Mouse (Mus musculus) kidney, embryonic 14.5 days (tissue): ENCODE measurements around the gene Zpr1. TPM values are rescaled to one million over a fixed set of nuclear protein-coding genes. Genes with fewer than 3 reads are reported as not detected.
"Not testable (repeated sequence)": the region's sequence is repeated elsewhere in the genome, so short reads cannot be mapped to it uniquely, and the experiment has no call there.

ENCODE experiments used
- ATAC-seq: fragments of 200-750 bp; cut with Nextera tagmentation; 2 replicates; pipeline ENCODE4 v1.8.0; 2017; ENCODE audit warnings: moderate number of reproducible peaks, mild to moderate bottlenecking, moderate TSS enrichment, moderate library complexity; ENCODE audit not compliant: low FRiP score, low TSS enrichment
- H3K27ac ChIP-seq: fragments of 300-500 bp; sonication (generic); 2 replicates; pipeline ENCODE4 v1.5.1; 2014; ENCODE audit warnings: low read depth, mild to moderate bottlenecking, low read length, moderate library complexity, mixed read lengths
- H3K27me3 ChIP-seq: fragments of 300-500 bp; sonication (generic); 2 replicates; pipeline ENCODE4 v1.6.1; 2014; ENCODE audit warnings: mild to moderate bottlenecking, low read length; ENCODE audit not compliant: control insufficient read depth, insufficient read depth
- H3K36me3 ChIP-seq: fragments of 300-500 bp; sonication (generic); 2 replicates; pipeline ENCODE4 v1.6.1; 2014; ENCODE audit warnings: low read length, mixed read lengths; ENCODE audit not compliant: control insufficient read depth, insufficient read depth
- H3K4me1 ChIP-seq: fragments of 300-500 bp; sonication (generic); 2 replicates; pipeline ENCODE4 v1.6.1; 2014; ENCODE audit warnings: low read length, mixed read lengths; ENCODE audit not compliant: control insufficient read depth, insufficient read depth
- H3K4me2 ChIP-seq: fragments of 300-500 bp; sonication (generic); replicated peaks from 2 replicates; pipeline ENCODE4 v1.6.1; 2014; ENCODE audit warnings: low read depth, mild to moderate bottlenecking, low read length
- H3K4me3 ChIP-seq: fragments of 300-500 bp; sonication (generic); 2 replicates; pipeline ENCODE4 v1.5.1; 2014; ENCODE audit warnings: mild to moderate bottlenecking, low read length
- H3K9ac ChIP-seq: fragments of 300-500 bp; sonication (generic); 2 replicates; pipeline ENCODE4 v1.6.1; 2014; ENCODE audit warnings: low read depth, mild to moderate bottlenecking, low read length, moderate library complexity
- H3K9me3 ChIP-seq: fragments of 300-500 bp; sonication (generic); 2 replicates; pipeline ENCODE4 v1.6.1; 2016; ENCODE audit warnings: low read length; ENCODE audit not compliant: control insufficient read depth
- WGBS: fragments of 180-500 bp; shearing (Covaris S2); extraction: QIAGEN DNeasy Blood & Tissue Kit; methylation state at CpG from one replicate; pipeline ENCODE4 v1.1.7; 2014; 5-methylcytosine and 5-hydroxymethylcytosine counted together
- polyA plus RNA-seq: library from polyadenylated mRNA; unstranded; fragments of >200 nt; fragmentation: Nextera tagmentation; extraction: Ambion mirVana; gene quantifications from 2 replicates; pipeline ENCODE4 v1.2.1, GENCODE M21; 2014

Zpr1 gene
- polyA plus RNA-seq, 1 experiment from 2014 or later: 64.2 TPM

- Histone ChIP-seq H3K9ac (no peak overlapping the region), H3K4me3 (no peak overlapping the region), H3K9me3 (no peaks in the 10 kb centered on the region), H3K4me2 (no peak overlapping the region), H3K27me3 (no peaks in the 10 kb centered on the region; the same call in 1 of the 2 replicates), H3K36me3 (no peaks in the 10 kb centered on the region), H3K4me1 (peaks cover 12% of the 10 kb centered on the region; the same call in 1 of the 2 replicates), H3K27ac (no peak overlapping the region)
- no peak for ATAC-seq
- WGBS: 72% methylated on average over 8 of the region's 8 CpGs
Measured at GRCm38 (mm10) chr9:46316909-46317308, 44.0 kb downstream of the Zpr1 start.

- 90% methylated on average over 3 of the region's 3 CpGs for WGBS
- no peaks in the 10 kb centered on the region; the same call in 1 of the 2 replicates for H3K27me3 ChIP-seq
Measured at GRCm38 (mm10) chr9:46317957-46318356, 45.1 kb downstream of the Zpr1 start.

GRCm38 (mm10) chr9:46319886-46320285, 47.0 kb downstream of the Zpr1 start, which contains the start of gene 4931429L15Rik:
TSS of gene 4931429L15Rik (minus strand) at chr9:46319986.
- H3K4me3 ChIP-seq, H3K4me2 ChIP-seq, H3K4me1 ChIP-seq, ATAC-seq, H3K9ac ChIP-seq, H3K27ac ChIP-seq, H3K36me3 ChIP-seq, H3K9me3 ChIP-seq, H3K27me3 ChIP-seq: not testable (repeated sequence)
- 74% methylated on average over 6 of the region's 6 CpGs for WGBS

More at GRCm38 (mm10) chr9:46317957-46318356, 45.1 kb downstream of the Zpr1 start:
- Histone ChIP-seq H3K36me3 (no peaks in the 10 kb centered on the region), H3K9ac (no peak overlapping the region), H3K4me3 (no peak overlapping the region), H3K4me1 (peaks cover 8% of the 10 kb centered on the region; the same call in 1 of the 2 replicates), H3K27ac (no peak overlapping the region), H3K4me2 (no peak overlapping the region), H3K9me3 (no peaks in the 10 kb centered on the region)
- ATAC-seq: no peak

GRCm38 (mm10) chr9:46320461-46320860, 47.6 kb downstream of the Zpr1 start:
- no peak overlapping the region for H3K9ac ChIP-seq
- WGBS: 92% methylated on average over 2 of the region's 2 CpGs
- no peaks in the 10 kb centered on the region for H3K36me3 ChIP-seq
- no peak overlapping the region for H3K4me3 ChIP-seq
- no peak overlapping the region for H3K4me2 ChIP-seq
- H3K27me3 ChIP-seq: no peaks in the 10 kb centered on the region
- no peak overlapping the region for H3K27ac ChIP-seq
- peaks cover 8% of the 10 kb centered on the region; the same call in 1 of the 2 replicates for H3K4me1 ChIP-seq
- no peaks in the 10 kb centered on the region for H3K9me3 ChIP-seq
- ATAC-seq: no peak

GRCm38 (mm10) chr9:46326694-46327405, 54.0 kb downstream of the Zpr1 start:
- Histone ChIP-seq H3K9ac (no peak overlapping the region), H3K4me3 (no peak overlapping the region), H3K36me3 (no peaks in the 10 kb centered on the region), H3K27me3 (no peaks in the 10 kb centered on the region), H3K4me2 (no peak overlapping the region), H3K9me3 (no peaks in the 10 kb centered on the region), H3K4me1 (peaks cover 12% of the 10 kb centered on the region), H3K27ac (no peak overlapping the region)
- no peak for ATAC-seq
- WGBS: 93% methylated on average over 11 of the region's 11 CpGs

GRCm38 (mm10) chr9:46327706-46328571, 55.1 kb downstream of the Zpr1 start:
- no peak overlapping the region for H3K27ac ChIP-seq

GRCm38 (mm10) chr9:46328572-46329249, 55.8 kb downstream of the Zpr1 start:
- H3K27ac ChIP-seq: peak overlapping the region; percentile 51; the same call in 1 of the 2 replicates
- H3K36me3 ChIP-seq: no peaks in the 10 kb centered on the region
- peak overlapping the region; percentile 35 for H3K4me3 ChIP-seq
- peak overlapping the region; percentile 63 for H3K9ac ChIP-seq
- no peaks in the 10 kb centered on the region for H3K9me3 ChIP-seq
- peaks cover 12% of the 10 kb centered on the region for H3K4me1 ChIP-seq
- 6% methylated on average over 30 of the region's 30 CpGs for WGBS
- peak; percentile 55; the same call in 1 of the 2 replicates for ATAC-seq
- H3K27me3 ChIP-seq: no peaks in the 10 kb centered on the region
- H3K4me2 ChIP-seq: peak overlapping the region; percentile 40

More at GRCm38 (mm10) chr9:46327706-46328571, 55.1 kb downstream of the Zpr1 start:
- 0 out of 2 replicates have a peak, but pooled peaks have one; percentile 7 for ATAC-seq
- Histone ChIP-seq H3K4me2 (peak overlapping the region; percentile 40), H3K4me1 (peaks cover 12% of the 10 kb centered on the region), H3K9ac (peak overlapping the region; percentile 63), H3K36me3 (no peaks in the 10 kb centered on the region), H3K27me3 (no peaks in the 10 kb centered on the region), H3K9me3 (no peaks in the 10 kb centered on the region), H3K4me3 (no peak overlapping the region)
- 70% methylated on average over 25 of the region's 25 CpGs for WGBS

- 4% methylated on average over 19 of the region's 19 CpGs for WGBS
- Histone ChIP-seq H3K36me3 (no peaks in the 10 kb centered on the region), H3K4me3 (peak overlapping the region; percentile 35), H3K9ac (peak overlapping the region; percentile 63; the same call in 1 of the 2 replicates), H3K4me2 (peak overlapping the region; percentile 40), H3K27me3 (peaks cover 2% of the 10 kb centered on the region; the same call in 1 of the 2 replicates), H3K4me1 (peaks cover 12% of the 10 kb centered on the region), H3K27ac (peak overlapping the region; percentile 51; the same call in 1 of the 2 replicates), H3K9me3 (no peaks in the 10 kb centered on the region)
- ATAC-seq: peak; percentile 68; the same call in 1 of the 2 replicates
Measured at GRCm38 (mm10) chr9:46329250-46329648, 56.4 kb downstream of the Zpr1 start.
